Mouse (Mus musculus): Measurements from ENCODE around the gene Mrpl48.

The Mrpl48 gene

DNA sequence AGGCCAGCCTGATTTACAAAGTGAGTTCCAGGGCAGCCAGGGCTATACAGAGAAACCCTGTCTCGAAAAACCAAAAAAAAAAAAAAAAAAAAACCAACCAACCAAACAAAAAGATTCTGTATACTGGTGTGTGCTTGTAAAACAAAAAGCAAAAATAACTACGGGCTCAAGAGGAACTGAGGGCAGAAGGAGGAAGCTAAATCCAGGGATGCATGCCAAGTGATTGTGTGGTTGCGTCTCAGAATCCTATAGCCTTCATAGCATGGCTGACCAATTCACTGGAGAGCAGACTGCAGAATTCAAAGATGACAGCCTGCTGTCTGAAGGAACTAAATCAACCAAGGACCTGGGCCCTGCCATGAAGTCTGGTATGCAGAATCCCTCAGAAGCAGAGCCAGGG lies 73.9 kb downstream of the Mrpl48 start:
- no peak for DNase-seq (ENCODE audit: low spot score in 2 of 2)

DNA sequence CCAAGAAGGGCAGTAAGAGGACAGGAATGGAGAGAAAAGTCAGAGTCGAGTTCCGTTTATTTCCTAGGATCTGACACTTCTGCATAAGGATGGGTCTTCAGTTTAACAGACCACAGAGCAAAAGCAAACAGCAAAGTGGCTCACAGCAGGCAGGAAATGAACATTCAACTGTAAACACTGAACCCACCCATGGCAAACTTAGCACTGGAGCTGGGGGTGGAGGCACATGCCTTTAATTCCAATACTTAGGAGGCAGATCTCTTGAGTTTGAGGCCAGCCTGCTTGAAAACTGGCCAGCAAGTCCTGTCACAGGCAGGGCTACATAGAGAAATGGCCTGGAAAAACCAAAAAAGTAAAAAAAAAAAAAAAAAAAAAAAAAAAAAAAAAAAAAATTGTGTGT lies 74.6 kb downstream of the Mrpl48 start:
- no peak for DNase-seq (ENCODE audit: low spot score in 2 of 2)

DNA sequence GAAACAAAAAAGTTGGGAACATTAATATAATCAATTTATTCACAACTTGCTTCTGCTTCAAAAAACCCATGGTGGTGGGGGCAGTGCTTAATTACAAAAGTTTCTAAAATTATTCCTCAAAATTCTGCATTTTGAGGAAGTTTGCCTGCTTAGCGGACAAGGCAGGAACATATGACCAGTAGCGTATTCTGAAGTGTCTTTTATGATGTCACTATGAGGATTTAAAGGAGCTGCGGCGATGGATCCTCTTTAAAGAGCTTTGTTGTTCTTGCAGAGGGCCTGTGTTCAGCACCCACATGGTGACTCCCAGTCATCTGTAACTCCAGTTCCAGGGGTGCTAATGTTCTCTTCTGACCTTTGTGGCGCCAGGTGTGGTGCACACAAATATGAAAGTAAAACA lies 77.3 kb downstream of the Mrpl48 start:
- no peak for DNase-seq (ENCODE audit: low spot score in 2 of 2)

DNA sequence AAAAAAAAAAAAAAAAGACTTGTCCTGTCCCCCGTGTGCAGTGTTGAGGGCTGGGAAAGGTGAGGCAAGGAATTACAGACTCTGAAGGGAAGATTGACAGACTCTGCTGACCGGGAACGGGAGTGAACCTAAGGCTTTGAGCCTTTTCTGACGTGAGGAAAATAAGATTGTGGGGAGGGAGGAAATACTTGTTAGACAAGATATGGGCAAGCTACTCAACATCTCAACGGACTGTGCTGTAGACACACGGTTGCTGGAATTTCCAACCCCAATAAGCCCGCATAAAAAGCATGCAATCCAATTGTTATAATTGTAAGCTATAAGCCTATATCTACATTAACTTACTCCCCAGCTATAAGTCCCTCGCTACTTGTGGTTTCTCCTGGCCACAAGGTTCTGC lies 83.4 kb downstream of the Mrpl48 start:
- no peak for DNase-seq (ENCODE audit: low spot score in 2 of 2)

- no peak for DNase-seq (ENCODE audit: low spot score in 2 of 2)
These were observed 85.9 kb downstream of the Mrpl48 start for GRCm38 (mm10) chr7:100522222-100522621.

GRCm38 (mm10) chr7:100520663-100521285 lies 87.3 kb downstream of the Mrpl48 start:
- DNase-seq (ENCODE audit: low spot score in 2 of 2), result peak in 1 of 2 experiments; percentile 77

- no peak for DNase-seq (ENCODE audit: low spot score in 2 of 2)
These were observed 87.9 kb downstream of the Mrpl48 start for GRCm38 (mm10) chr7:100520204-100520603.

GRCm38 (mm10) chr7:100514573-100514972 lies 93.5 kb downstream of the Mrpl48 start, which contains the start of gene Dnajb13:
Gene Dnajb13, minus strand, starts transcription at chr7:100514960.
- no peak for DNase-seq (ENCODE audit: low spot score in 2 of 2)

- no peak for DNase-seq (ENCODE audit: low spot score in 2 of 2)
These were observed 96.5 kb downstream of the Mrpl48 start for GRCm38 (mm10) chr7:100511602-100512001.

- no peak for DNase-seq (ENCODE audit: low spot score in 2 of 2)
These were observed 99.4 kb downstream of the Mrpl48 start for GRCm38 (mm10) chr7:100508670-100509069.

DNA sequence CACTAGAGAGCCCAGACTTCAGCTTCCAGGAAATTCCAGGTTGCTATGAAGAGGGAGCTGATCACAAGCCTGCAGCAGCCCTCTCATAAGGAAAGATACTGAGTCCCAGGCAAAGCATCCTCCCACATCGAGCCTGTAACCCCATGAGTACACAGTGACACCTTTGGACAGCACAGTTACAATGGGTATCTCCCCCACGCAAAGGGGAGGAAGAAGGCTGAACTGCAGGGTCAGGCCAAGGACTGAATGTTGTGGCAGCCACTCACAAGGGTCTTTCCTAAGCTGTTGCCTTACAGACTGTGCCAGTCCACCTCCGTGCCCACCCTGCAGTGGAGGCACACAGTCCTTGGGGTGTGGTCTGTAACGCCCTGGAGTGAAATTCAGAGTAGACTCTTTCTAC lies 101.6 kb downstream of the Mrpl48 start:
- no peak for DNase-seq (ENCODE audit: low spot score in 2 of 2)

DNA sequence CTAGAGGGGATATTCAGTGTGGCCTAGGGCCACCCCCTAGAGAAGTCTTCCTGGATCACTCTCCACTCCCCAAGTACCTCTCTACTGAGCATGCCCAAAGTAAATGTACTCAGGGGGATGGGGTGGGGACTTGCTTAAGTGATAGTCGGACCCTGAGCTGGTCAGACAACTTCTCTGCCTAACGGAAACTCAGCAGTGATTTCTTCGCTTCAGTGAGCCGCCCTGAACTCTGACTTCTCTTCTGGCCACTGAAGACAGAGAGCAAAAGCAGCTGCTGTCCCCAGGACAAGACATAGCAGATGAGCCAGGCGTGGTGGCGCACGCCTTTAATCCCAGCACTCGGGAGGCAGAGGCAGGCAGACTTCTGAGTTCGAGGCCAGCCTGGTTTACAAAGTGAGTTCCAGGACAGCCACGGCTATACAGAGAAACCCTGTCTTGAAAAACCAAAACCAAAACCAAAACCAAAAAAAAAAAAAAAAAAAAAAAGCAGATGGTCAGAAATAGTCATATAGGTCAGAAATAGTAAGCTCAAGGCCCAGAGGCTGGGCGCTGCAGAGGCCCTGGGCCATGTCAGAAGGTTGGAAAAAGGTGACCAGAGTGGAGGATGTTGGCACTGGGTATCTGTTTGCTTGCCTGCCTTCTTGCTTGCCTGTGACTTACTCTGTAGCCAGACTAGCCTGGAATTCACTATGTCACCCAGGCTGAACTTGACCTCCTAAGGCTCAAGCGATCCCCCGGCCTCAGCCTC lies 103.2 kb downstream of the Mrpl48 start:
- no peak for DNase-seq (ENCODE audit: low spot score in 2 of 2)

- no peak for DNase-seq (ENCODE audit: low spot score in 2 of 2)
These were observed 105.0 kb downstream of the Mrpl48 start for GRCm38 (mm10) chr7:100503076-100503475.

GRCm38 (mm10) chr7:100502374-100502922 lies 105.7 kb downstream of the Mrpl48 start:
- DNase-seq (ENCODE audit: low spot score in 2 of 2), result no peak

GRCm38 (mm10) chr7:100501844-100502373 lies 106.2 kb downstream of the Mrpl48 start:
- no peak for DNase-seq (ENCODE audit: low spot score in 2 of 2)

DNA sequence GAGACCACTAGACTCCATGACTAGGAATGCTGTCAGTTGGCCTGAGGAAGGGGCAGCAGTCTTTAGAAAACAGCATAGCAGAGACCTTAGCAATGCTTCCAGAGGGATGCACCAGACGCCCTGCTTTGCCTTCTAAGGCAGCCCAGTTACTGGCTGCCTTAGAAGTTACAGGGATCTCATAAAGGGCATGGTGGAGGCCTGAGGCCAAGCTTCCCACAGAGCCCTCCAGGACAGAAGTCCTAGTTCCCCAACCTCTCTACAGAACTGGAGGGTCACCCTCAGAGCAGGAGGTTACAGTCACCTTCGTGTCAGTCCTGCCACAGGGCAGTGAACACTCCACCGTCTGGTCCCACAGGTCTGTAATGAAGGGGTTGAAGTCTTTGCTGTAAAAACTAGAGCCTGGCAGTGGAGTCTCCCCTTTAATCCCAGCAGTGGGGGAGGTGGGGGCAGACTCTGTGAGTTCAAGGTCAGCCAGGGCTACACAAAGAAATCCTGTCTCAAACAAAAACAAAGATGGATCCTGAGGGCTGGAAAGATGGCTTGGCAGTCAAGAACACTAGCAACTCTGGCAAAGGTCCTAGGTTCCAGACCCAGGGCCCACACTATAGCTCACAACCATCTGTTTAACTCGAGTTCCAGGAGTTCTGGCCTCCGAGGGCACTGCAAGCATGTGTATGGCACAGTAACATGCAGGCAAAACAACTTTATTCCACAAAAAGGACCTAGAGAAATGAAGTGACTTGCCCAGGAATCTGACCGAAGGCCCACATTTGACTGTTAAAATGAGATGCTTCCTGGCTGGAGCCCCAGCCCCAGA lies 106.9 kb downstream of the Mrpl48 start:
- no peak for DNase-seq (ENCODE audit: low spot score in 2 of 2)

GRCm38 (mm10) chr7:100500276-100500977 lies 107.7 kb downstream of the Mrpl48 start:
- no peak for DNase-seq (ENCODE audit: low spot score in 2 of 2)

GRCm38 (mm10) chr7:100499465-100499864 lies 108.6 kb downstream of the Mrpl48 start:
- no peak for DNase-seq (ENCODE audit: low spot score in 2 of 2)

- no peak for DNase-seq (ENCODE audit: low spot score in 2 of 2)
These were observed 110.1 kb downstream of the Mrpl48 start for GRCm38 (mm10) chr7:100497982-100498381.

- no peak for DNase-seq (ENCODE audit: low spot score in 2 of 2)
These were observed 110.7 kb downstream of the Mrpl48 start for GRCm38 (mm10) chr7:100497402-100497801.

DNA sequence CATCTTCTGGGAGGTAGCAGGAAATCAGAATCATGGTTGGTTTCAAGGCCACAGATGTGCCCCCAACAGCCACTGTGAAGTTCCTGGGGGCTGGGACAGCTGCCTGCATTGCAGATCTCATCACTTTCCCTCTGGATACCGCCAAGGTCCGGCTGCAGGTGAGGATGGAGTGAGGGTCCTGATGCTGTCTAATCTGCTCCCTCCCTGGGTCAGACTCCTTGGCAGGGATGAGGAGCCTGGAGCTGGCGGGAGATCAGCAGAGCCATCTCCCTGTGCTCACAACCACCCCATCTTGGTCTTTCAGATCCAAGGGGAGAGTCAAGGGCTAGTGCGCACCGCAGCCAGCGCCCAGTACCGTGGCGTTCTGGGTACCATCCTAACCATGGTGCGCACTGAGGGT lies 111.3 kb downstream of the Mrpl48 start:
- DNase-seq (ENCODE audit: low spot score in 2 of 2), result no peak
